Mouse (Mus musculus) E14TG2a.4 (cell line): ENCODE results near the gene Slc4a11.
"Not testable (repeated sequence)": the region's sequence is repeated elsewhere in the genome, so short reads cannot be mapped to it uniquely, and the experiment has no call there.

Experiments
- H3K27me3 ChIP-seq: 2 replicates; pipeline ENCODE4 v1.6.1; 2014; ENCODE audit warnings: low read length, control low read depth; ENCODE audit not compliant: insufficient read depth
- H3K36me3 ChIP-seq: 2 replicates; pipeline ENCODE4 v1.6.1; 2014; ENCODE audit warnings: low read length, control low read depth; ENCODE audit not compliant: insufficient read depth
- H3K4me1 ChIP-seq: replicated peaks from 2 replicates; pipeline ENCODE4 v1.6.1; 2014; ENCODE audit warnings: low read depth, low read length, control low read depth
- H3K4me3 ChIP-seq: replicated peaks from 2 replicates; pipeline ENCODE4 v1.5.1; 2014; ENCODE audit warnings: mild to moderate bottlenecking, low read length
- H3K9me3 ChIP-seq: 2 replicates; pipeline ENCODE4 v1.6.1; 2014; ENCODE audit warnings: low read length, control low read depth
- CTCF ChIP-seq: conservative IDR thresholded peaks from 2 replicates; pipeline ENCODE4 v1.5.1; 2014; ENCODE audit warnings: low read length
- NANOG ChIP-seq: IDR thresholded peaks from 2 replicates; pipeline ENCODE4 v1.6.1; 2014; ENCODE audit warnings: borderline replicate concordance, low read length, mixed read lengths
- POU5F1 ChIP-seq: IDR thresholded peaks from 2 replicates; pipeline ENCODE4 v1.6.1; 2014; ENCODE audit warnings: low read length, borderline replicate concordance

Slc4a11 gene

DNA sequence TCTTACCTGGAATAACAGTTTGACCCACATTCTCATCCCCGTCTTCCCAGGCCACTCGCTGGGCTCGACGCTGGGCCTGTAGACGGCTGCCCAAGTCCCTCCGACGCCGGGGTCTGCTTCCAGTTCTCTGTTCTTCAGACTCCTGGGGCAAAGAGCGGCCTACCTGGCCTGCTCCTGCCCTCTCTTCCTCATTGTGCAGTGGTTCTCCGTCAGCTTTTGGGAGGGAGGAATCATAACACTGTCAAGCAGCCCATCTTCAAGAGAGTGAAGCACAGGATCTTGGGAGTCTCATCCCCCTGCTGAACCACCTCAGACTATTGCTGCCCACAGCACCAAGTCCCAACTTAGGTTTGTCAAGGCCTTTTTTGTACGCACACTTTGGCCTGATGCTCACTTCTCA lies 34.0 kb downstream of the Slc4a11 start:
- Histone ChIP-seq H3K9me3 (no peaks in the 10 kb centered on the region), H3K4me3 (peak overlapping the region; percentile 87), H3K27me3 (no peaks in the 10 kb centered on the region), H3K4me1 (peaks cover 44% of the 10 kb centered on the region), H3K36me3 (peaks cover 51% of the 10 kb centered on the region)
- TF ChIP-seq POU5F1 (no peak), NANOG (no peak), CTCF (no peak)

DNA sequence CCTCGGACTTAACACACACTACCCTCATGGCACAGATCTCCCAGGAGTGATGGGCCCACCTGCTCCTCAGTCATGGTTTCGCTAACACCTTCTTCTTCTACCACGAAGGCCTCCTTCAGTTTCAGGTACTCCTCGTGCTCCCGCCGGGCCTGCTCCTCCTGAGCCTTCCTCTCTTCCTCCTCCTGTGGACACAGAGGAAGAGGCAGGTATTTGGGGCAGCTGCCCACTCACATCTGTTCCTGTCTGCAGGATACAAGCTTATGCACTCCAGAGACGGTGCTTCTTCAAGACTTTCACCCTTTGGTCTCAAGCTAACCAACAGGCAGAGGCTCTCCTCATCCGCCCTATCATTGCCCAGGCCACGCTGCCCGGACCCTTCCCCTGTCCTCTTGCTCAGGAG lies 38.8 kb downstream of the Slc4a11 start:
- H3K27me3 ChIP-seq, result no peaks in the 10 kb centered on the region
- TF ChIP-seq POU5F1 (no peak), CTCF (no peak), NANOG (no peak)
- no peak overlapping the region for H3K4me3 ChIP-seq
- H3K36me3 ChIP-seq, result peaks cover 98% of the 10 kb centered on the region
- peaks cover 19% of the 10 kb centered on the region for H3K4me1 ChIP-seq
- no peaks in the 10 kb centered on the region for H3K9me3 ChIP-seq

DNA sequence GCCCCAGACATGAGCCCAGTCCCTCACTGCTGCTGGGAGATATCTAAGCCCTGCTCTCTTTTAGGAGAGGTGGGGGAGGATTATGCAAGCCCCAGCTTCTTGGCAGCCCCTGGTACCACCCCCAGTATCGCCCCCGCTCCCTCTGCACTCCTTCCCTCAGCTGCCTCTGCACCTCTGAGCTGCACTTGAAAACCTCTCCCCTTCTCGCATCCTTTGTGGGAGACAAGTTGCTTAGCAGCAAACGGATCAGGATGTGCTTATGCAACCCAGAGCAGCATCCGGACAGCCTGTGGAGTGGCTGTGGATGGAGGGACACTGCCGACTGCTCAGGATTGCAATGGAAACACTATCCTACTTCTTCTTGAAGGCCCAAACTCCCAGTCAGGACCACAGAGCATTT lies 39.8 kb downstream of the Slc4a11 start:
- Histone ChIP-seq H3K9me3 (no peaks in the 10 kb centered on the region), H3K4me3 (no peak overlapping the region), H3K4me1 (peaks cover 9% of the 10 kb centered on the region), H3K27me3 (no peaks in the 10 kb centered on the region), H3K36me3 (peaks cover 97% of the 10 kb centered on the region)
- TF ChIP-seq POU5F1 (no peak), CTCF (no peak), NANOG (no peak)

DNA sequence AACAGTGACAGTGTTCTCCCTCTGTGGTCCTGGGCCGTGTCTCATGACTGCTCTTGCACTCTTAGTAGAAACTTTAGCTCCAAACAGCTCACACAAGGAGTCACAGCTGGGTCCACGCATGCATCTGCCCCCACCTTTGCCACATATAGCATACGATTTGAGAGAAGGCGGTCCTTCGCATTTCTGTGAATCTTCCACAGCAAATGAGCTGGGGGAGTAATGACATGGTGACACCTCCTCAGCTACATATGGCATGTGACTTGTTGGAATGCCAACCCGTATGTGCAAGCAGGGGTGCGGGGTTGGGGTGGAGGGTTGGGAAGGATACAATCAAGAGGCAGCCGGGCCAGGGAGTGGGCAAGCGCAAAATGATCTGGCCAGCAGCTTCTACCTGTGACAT lies 40.8 kb downstream of the Slc4a11 start:
- Histone ChIP-seq H3K9me3 (no peaks in the 10 kb centered on the region), H3K27me3 (no peaks in the 10 kb centered on the region), H3K4me3 (no peak overlapping the region), H3K36me3 (peaks cover 91% of the 10 kb centered on the region), H3K4me1 (peaks cover 9% of the 10 kb centered on the region)
- TF ChIP-seq NANOG (no peak), POU5F1 (no peak), CTCF (no peak)

DNA sequence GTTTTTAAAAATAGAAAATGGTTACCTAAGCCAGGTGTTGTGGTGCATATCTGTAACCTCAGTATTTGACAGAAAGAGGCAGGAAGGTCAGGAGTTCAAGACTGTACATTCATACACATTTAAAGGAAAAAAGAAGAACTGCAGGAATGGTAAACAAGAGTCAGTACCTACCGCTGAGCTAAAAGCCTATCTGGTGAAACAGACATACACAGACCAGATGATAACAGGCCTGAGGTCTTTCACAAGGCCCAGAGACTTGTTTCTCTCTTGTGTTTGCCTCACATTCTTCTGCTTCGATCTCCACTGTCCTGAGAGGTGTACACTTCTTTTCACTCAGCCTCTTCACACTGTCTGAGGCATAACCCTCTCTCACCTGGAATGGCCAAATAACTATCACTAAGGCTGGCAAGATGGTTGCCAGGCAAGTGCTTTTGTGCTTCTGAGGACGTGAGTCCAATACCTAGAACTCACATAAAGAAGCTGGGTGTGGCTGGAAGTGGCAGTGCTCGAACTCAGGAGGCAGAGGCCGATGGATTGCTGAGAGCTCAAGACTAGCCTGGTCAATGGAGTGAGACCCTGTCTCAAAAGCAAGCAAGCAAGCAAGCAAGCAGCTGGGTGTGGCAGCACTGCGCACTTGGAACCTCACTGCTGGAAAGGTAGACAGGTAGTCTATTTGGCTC lies 41.5 kb downstream of the Slc4a11 start:
- H3K4me3 ChIP-seq, result no peak overlapping the region
- no peaks in the 10 kb centered on the region for H3K9me3 ChIP-seq
- TF ChIP-seq NANOG, result no peak
- no peak for TF ChIP-seq POU5F1
- H3K27me3 ChIP-seq, result no peaks in the 10 kb centered on the region
- peaks cover 89% of the 10 kb centered on the region for H3K36me3 ChIP-seq
- H3K4me1 ChIP-seq, result peaks cover 9% of the 10 kb centered on the region

DNA sequence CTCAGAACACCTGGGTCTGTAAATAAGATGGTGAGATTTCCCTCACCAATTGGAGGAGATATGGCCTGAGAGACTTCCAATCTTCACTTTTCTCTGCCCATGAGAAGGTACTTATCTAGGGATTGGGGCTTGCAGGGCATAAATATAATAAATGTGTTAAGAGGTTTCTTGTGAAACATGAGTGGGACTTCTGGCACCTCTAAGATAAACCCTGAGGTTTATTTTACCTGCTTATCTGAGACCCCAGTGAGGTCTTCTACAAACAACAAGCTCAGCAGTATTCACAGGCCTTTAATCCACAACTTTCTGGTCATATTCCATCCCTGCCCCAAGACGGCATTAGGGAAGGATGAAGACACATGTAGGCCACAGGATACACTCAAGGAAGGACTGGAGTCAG lies 43.6 kb downstream of the Slc4a11 start:
- no peaks in the 10 kb centered on the region for H3K9me3 ChIP-seq
- H3K27me3 ChIP-seq, result no peaks in the 10 kb centered on the region
- peaks cover 4% of the 10 kb centered on the region; the same call in 1 of the 2 replicates for H3K4me1 ChIP-seq

DNA sequence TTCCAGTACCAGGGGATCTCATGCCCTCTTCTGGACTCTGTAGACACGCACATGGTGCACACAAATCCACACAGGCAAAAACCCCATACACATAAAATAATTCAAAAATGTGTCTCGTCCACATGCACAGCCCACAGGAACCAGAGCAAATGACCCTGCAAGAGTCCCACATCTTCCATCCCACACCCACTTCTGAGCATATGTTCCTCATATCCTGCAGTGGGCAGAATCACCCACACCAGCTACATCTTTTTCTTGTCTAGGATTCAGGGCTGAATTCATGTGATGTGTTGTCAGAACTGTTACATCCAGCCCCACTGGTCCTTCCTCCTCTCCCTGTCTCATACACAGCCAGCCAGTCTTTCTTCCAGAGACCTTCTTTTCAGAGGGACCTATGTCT lies 44.0 kb downstream of the Slc4a11 start:
- H3K4me3 ChIP-seq, result no peak overlapping the region
- H3K27me3 ChIP-seq, result no peaks in the 10 kb centered on the region
- no peaks in the 10 kb centered on the region for H3K9me3 ChIP-seq
- TF ChIP-seq NANOG (no peak), CTCF (no peak), POU5F1 (no peak)
- no peaks in the 10 kb centered on the region for H3K4me1 ChIP-seq
- H3K36me3 ChIP-seq, result peaks cover 72% of the 10 kb centered on the region

More for the DNA sequence above, 43.6 kb downstream of the Slc4a11 start:
- H3K36me3 ChIP-seq, result peaks cover 76% of the 10 kb centered on the region
- TF ChIP-seq POU5F1, result no peak
- no peak for TF ChIP-seq CTCF
- no peak for TF ChIP-seq NANOG
- no peak overlapping the region for H3K4me3 ChIP-seq

DNA sequence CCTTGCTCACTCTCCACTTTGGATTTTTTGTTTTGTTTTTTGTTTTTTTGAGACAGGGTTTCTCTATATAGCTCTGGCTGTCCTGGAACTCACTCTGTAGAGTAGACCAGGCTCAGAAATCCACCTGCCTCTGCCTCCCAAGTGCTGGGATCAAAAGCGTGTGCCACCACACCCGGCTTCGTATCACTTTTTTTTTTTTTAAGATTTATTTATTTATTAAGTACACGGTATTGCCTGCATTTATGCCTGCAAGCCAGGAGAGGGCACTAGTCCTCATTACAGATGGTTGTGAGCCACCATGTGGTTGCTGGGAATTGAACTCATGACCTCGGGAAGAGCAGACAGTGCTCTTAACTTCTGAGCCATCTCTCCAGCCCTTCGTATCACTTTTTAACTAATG lies 48.3 kb downstream of the Slc4a11 start:
- H3K27me3 ChIP-seq, H3K4me3 ChIP-seq, H3K9me3 ChIP-seq, H3K4me1 ChIP-seq: not testable (repeated sequence)
- TF ChIP-seq CTCF, result 0 out of 2 replicates have a peak, but pooled peaks have one; percentile 20
- H3K36me3 ChIP-seq, result peaks cover 30% of the 10 kb centered on the region

DNA sequence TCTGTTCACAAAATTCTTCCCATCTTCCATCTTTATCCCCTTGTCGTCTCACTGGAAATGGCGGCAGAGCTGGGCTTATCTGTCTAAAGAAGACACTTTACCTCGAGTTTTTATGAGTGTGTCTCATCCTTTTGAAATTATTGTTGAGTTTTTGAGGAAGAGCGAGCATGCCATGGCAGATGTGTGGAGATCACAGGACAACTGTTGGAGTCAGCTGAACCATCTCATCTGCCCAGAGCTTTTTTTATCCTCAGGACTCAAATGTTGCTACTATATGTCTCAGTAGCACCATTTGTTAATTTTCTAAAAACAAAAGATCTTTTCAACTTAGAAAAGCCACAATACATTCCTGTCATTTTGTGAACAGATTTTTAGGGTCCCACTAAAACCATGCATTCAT lies 52.1 kb downstream of the Slc4a11 start:
- TF ChIP-seq NANOG, result no peak
- H3K9me3 ChIP-seq, result no peaks in the 10 kb centered on the region
- H3K4me3 ChIP-seq, result no peak overlapping the region
- peaks cover 15% of the 10 kb centered on the region for H3K27me3 ChIP-seq
- H3K36me3 ChIP-seq, result peaks cover 2% of the 10 kb centered on the region; the same call in 1 of the 2 replicates
- peaks cover 16% of the 10 kb centered on the region for H3K4me1 ChIP-seq
